8 mouse cellular contexts compared by ENCODE assay signal in the genomic region with DNA sequence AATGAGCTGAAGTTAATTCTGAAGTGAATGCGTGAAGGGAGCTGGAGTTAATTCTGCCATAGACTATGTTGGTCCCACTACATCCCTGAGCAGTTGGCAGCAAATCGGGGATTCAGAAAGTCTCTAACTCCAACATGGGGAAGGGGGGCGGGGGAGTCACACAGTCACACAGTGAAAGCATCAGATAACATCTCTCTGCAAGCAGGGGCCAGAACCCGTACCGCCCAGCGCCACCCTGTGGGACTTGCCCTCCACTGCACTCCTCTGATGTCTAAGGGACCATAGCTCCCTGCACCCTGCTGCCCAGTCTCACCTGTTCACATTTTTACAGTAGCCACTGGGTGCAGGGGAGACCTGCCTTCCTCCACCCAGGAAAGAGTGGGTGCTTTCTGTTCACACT.
DNase-seq lines count a peak whose midpoint lies in the region; ATAC-seq and TF ChIP-seq lines count a peak whose summit lies in the region.

No protein-coding gene starts in this region.

- no peak overlapping the region for H3K9ac ChIP-seq in CH12.LX (ENCODE audit: insufficient read depth, low read depth)
- H3K9ac ChIP-seq in forebrain, embryonic 13.5 days = no peak overlapping the region

- TF ChIP-seq RAD21 in CH12.LX (IDR thresholded peaks at IDR 0.05; ENCODE audit: low read depth, low read length) = peak; percentile 53

- no peak overlapping the region for H3K4me2 ChIP-seq in CH12.LX (ENCODE audit: insufficient read depth, low read depth, poor library complexity, severe bottlenecking)
- no peak overlapping the region for H3K4me2 ChIP-seq in forebrain, embryonic 13.5 days

- TF ChIP-seq EP300 in CH12.LX (IDR thresholded peaks at IDR 0.05; ENCODE audit: low read length) = no peak

- dilution Hi-C loops in CH12.LX (cut with MboI; ENCODE audit: extremely low pct_ligation_motif_present, extremely low pct_unique_long_range_greater_than_20kb, low sequenced_read_pairs) = no loop called here

- in situ Hi-C loops in CH12.LX (cut with MboI; ENCODE audit: low pct_ligation_motif_present, low pct_unique_long_range_greater_than_20kb, low sequenced_read_pairs) = no loop called here

- peak; percentile 75 to 80 for DNase-seq in cerebellum, postnatal 10 days
- no peak for DNase-seq in cerebellum, adult 9-10 months
- peak in 1 of 2 experiments; percentile 33 for DNase-seq in layer of hippocampus, adult 2 months (ENCODE audit: low spot score in 2 of 2)
- no peak for DNase-seq in layer of hippocampus, postnatal 36 days
- DNase-seq in CH12.LX (ENCODE audit: extremely low read depth) = peak; percentile 24
- DNase-seq in thymus, adult 18-20 months = no peak

- H3K4me3 ChIP-seq in layer of hippocampus, adult 2 months = no peak overlapping the region
- no peak overlapping the region for H3K4me3 ChIP-seq in CH12.LX (replicated peaks in 1 of 3; ENCODE audit: low read depth in 2 of 3, low read length in 2 of 3, poor library complexity in 1 of 3)
- H3K4me3 ChIP-seq in forebrain, embryonic 13.5 days = no peak overlapping the region

- peak; percentile 78 for TF ChIP-seq CTCF in layer of hippocampus, adult 2 months (conservative IDR thresholded peaks at IDR 0.05)
- TF ChIP-seq CTCF in CH12.LX (conservative IDR thresholded peaks at IDR 0.05 in 1 of 2, IDR thresholded peaks at IDR 0.05 in 1 of 2; ENCODE audit: low read depth in 2 of 2, low read length in 2 of 2) = peak in 1 of 2 experiments; percentile 66; a peak in 2 of 4 replicates

- no peaks in the 10 kb centered on the region for H3K4me1 ChIP-seq in CH12.LX (ENCODE audit: control insufficient read depth in 1 of 2, insufficient read depth in 2 of 2)
- H3K4me1 ChIP-seq in forebrain, embryonic 13.5 days = peaks cover 57% of the 10 kb centered on the region

- H3K79me2 ChIP-seq in CH12.LX (replicated peaks; ENCODE audit: control insufficient read depth, extremely low read depth, insufficient read depth, poor library complexity, severe bottlenecking) = no peaks in the 10 kb centered on the region

- H3K27ac ChIP-seq in layer of hippocampus, adult 2 months = no peak overlapping the region
- no peak overlapping the region for H3K27ac ChIP-seq in CH12.LX (ENCODE audit: insufficient read depth, low read depth)
- H3K27ac ChIP-seq in forebrain, embryonic 13.5 days = 0 out of 2 replicates have a peak overlapping the region, but pooled peaks have one; percentile 83

- no peak for TF ChIP-seq POLR2A in CH12.LX (IDR thresholded peaks at IDR 0.05; ENCODE audit: low read depth, low read length)

- no peaks in the 10 kb centered on the region for H3K27me3 ChIP-seq in CH12.LX (replicated peaks)
- no peaks in the 10 kb centered on the region for H3K27me3 ChIP-seq in forebrain, embryonic 13.5 days

- ATAC-seq in forebrain, embryonic 13.5 days = no peak
- no peak for ATAC-seq in inflammation-experienced regulatory T-cells, adult 6 months

- H3K36me3 ChIP-seq in CH12.LX (replicated peaks in 1 of 2; ENCODE audit: control insufficient read depth in 1 of 2, insufficient read depth in 1 of 2, low read length in 1 of 2) = no peaks in the 10 kb centered on the region
- no peaks in the 10 kb centered on the region for H3K36me3 ChIP-seq in forebrain, embryonic 13.5 days (ENCODE audit: poor library complexity, severe bottlenecking)

- no peaks in the 10 kb centered on the region for H3K9me3 ChIP-seq in CH12.LX (replicated peaks; ENCODE audit: low read length)
- H3K9me3 ChIP-seq in forebrain, embryonic 13.5 days (replicated peaks) = no peaks in the 10 kb centered on the region

- 12% methylated on average over 6 of the region's 6 CpGs for WGBS in forebrain, embryonic 13.5 days

TF ChIP-seq in CH12.LX, 34 proteins besides CTCF, POLR2A, EP300 and RAD21:
- TF ChIP-seq BHLHE40 (IDR thresholded peaks at IDR 0.05; ENCODE audit: low read depth, low read length) (no peak), SMC3 (IDR thresholded peaks at IDR 0.05; ENCODE audit: low read depth, low read length) (peak; percentile 63)

Comparison
In these comparisons a context has a peak if more than half of its experiments do, and no peak if none do; other contexts are left out.
1. DNase-seq: peak in cerebellum, postnatal 10 days (2 of 2) and CH12.LX (single experiment); none in cerebellum, adult 9-10 months (single experiment), layer of hippocampus, postnatal 36 days (0 of 2) and thymus, adult 18-20 months (0 of 2).